Mouse (Mus musculus): ENCODE results near the gene Rfc1. TPM values are rescaled to one million over a fixed set of nuclear protein-coding genes. Genes with fewer than 3 reads are reported as not detected.
A peak's percentile ranks its signal among the peaks of the same experiment; 100 is the strongest.

Gene Rfc1
- total and polyA plus RNA-seq, 2 experiments from 2014 or later: 18.6 to 31.2 TPM

- no peak for TF ChIP-seq CTCF (IDR thresholded peaks at IDR 0.05; ENCODE audit: low read depth)
- H3K4me3 ChIP-seq (ENCODE audit: low read length): no peak overlapping the region
Measured at GRCm38 (mm10) chr5:65354097-65354496, 18.6 kb upstream of the Rfc1 start.

GRCm38 (mm10) chr5:65350508-65350907, 15.0 kb upstream of the Rfc1 start:
- TF ChIP-seq CTCF (IDR thresholded peaks at IDR 0.05; ENCODE audit: low read depth): no peak
- Histone ChIP-seq H3K9ac (replicated peaks; ENCODE audit: low read length) (no peak overlapping the region), H3K4me3 (ENCODE audit: low read length) (no peak overlapping the region), H3K4me2 (ENCODE audit: low read depth, low read length) (no peak overlapping the region), H3K27me3 (ENCODE audit: insufficient read depth, low read length) (no peaks in the 10 kb centered on the region), H3K27ac (no peak overlapping the region), H3K9me3 (ENCODE audit: low read length) (no peaks in the 10 kb centered on the region), H3K4me1 (ENCODE audit: insufficient read depth, low read length) (no peaks in the 10 kb centered on the region), H3K36me3 (ENCODE audit: insufficient read depth, low read length) (no peaks in the 10 kb centered on the region)
- DNase-seq (ENCODE audit: low spot score) (no peak), ATAC-seq (no peak)
- WGBS: 61% methylated on average over 10 of the region's 10 CpGs

More at GRCm38 (mm10) chr5:65354097-65354496, 18.6 kb upstream of the Rfc1 start:
- Histone ChIP-seq H3K9me3 (ENCODE audit: low read length) (no peaks in the 10 kb centered on the region), H3K36me3 (ENCODE audit: insufficient read depth, low read length) (no peaks in the 10 kb centered on the region), H3K27me3 (ENCODE audit: insufficient read depth, low read length) (no peaks in the 10 kb centered on the region), H3K4me2 (ENCODE audit: low read depth, low read length) (no peak overlapping the region), H3K4me1 (ENCODE audit: insufficient read depth, low read length) (no peaks in the 10 kb centered on the region), H3K27ac (no peak overlapping the region), H3K9ac (replicated peaks; ENCODE audit: low read length) (no peak overlapping the region)
- no peak for DNase-seq (ENCODE audit: low spot score)
- WGBS: 89% methylated on average over 3 of the region's 3 CpGs
- no peak for ATAC-seq

GRCm38 (mm10) chr5:65348168-65348567, 12.7 kb upstream of the Rfc1 start, which contains the start of gene Klb:
Gene Klb, plus strand, starts transcription at chr5:65348314.
- H3K9ac ChIP-seq (replicated peaks; ENCODE audit: low read length): no peak within 1 kb of the TSS
- H3K9me3 ChIP-seq (ENCODE audit: low read length): no peaks in the 10 kb centered on the region
- no peak for TF ChIP-seq CTCF (IDR thresholded peaks at IDR 0.05; ENCODE audit: low read depth)
- no peak for ATAC-seq
- no peaks in the 10 kb centered on the region for H3K27me3 ChIP-seq (ENCODE audit: insufficient read depth, low read length)
- H3K27ac ChIP-seq: no peak within 1 kb of the TSS
- DNase-seq (ENCODE audit: low spot score): peak; percentile 5
- peak within 1 kb of the TSS; percentile 13; the same call in 1 of the 2 replicates for H3K4me3 ChIP-seq (ENCODE audit: low read length)
- H3K4me2 ChIP-seq (ENCODE audit: low read depth, low read length): peak within 1 kb of the TSS; percentile 53
- WGBS: 36% methylated on average over 15 of the region's 15 CpGs
- H3K4me1 ChIP-seq (ENCODE audit: insufficient read depth, low read length): no peaks in the 10 kb centered on the region
- H3K36me3 ChIP-seq (ENCODE audit: insufficient read depth, low read length): no peaks in the 10 kb centered on the region

GRCm38 (mm10) chr5:65340167-65340566, 4.7 kb upstream of the Rfc1 start:
- no peak overlapping the region for H3K9ac ChIP-seq (replicated peaks; ENCODE audit: low read length)
- no peak overlapping the region for H3K27ac ChIP-seq
- H3K27me3 ChIP-seq (ENCODE audit: insufficient read depth, low read length): no peaks in the 10 kb centered on the region
- H3K4me2 ChIP-seq (ENCODE audit: low read depth, low read length): no peak overlapping the region
- no peak for ATAC-seq
- H3K9me3 ChIP-seq (ENCODE audit: low read length): no peaks in the 10 kb centered on the region
- no peak for TF ChIP-seq CTCF (IDR thresholded peaks at IDR 0.05; ENCODE audit: low read depth)
- 57% methylated on average over 4 of the region's 4 CpGs for WGBS
- H3K4me1 ChIP-seq (ENCODE audit: insufficient read depth, low read length): no peaks in the 10 kb centered on the region
- no peak for DNase-seq (ENCODE audit: low spot score)
- H3K4me3 ChIP-seq (ENCODE audit: low read length): no peak overlapping the region
- no peaks in the 10 kb centered on the region for H3K36me3 ChIP-seq (ENCODE audit: insufficient read depth, low read length)

GRCm38 (mm10) chr5:65338394-65338793, 2.9 kb upstream of the Rfc1 start:
- no peak for DNase-seq (ENCODE audit: low spot score)
- no peaks in the 10 kb centered on the region for H3K9me3 ChIP-seq (ENCODE audit: low read length)
- no peak for ATAC-seq
- TF ChIP-seq CTCF (IDR thresholded peaks at IDR 0.05; ENCODE audit: low read depth): 0 out of 2 replicates have a peak, but pooled peaks have one; percentile 7
- no peaks in the 10 kb centered on the region for H3K36me3 ChIP-seq (ENCODE audit: insufficient read depth, low read length)
- H3K4me2 ChIP-seq (ENCODE audit: low read depth, low read length): no peak overlapping the region
- no peaks in the 10 kb centered on the region for H3K27me3 ChIP-seq (ENCODE audit: insufficient read depth, low read length)
- no peak overlapping the region for H3K27ac ChIP-seq
- 79% methylated on average over 6 of the region's 6 CpGs for WGBS
- no peak overlapping the region for H3K4me3 ChIP-seq (ENCODE audit: low read length)
- no peak overlapping the region for H3K9ac ChIP-seq (replicated peaks; ENCODE audit: low read length)
- no peaks in the 10 kb centered on the region for H3K4me1 ChIP-seq (ENCODE audit: insufficient read depth, low read length)

- no peak for DNase-seq (ENCODE audit: low spot score)
- Histone ChIP-seq H3K36me3 (ENCODE audit: insufficient read depth, low read length) (no peaks in the 10 kb centered on the region), H3K27me3 (ENCODE audit: insufficient read depth, low read length) (no peaks in the 10 kb centered on the region), H3K4me2 (ENCODE audit: low read depth, low read length) (peak overlapping the region; percentile 73), H3K4me1 (ENCODE audit: insufficient read depth, low read length) (no peaks in the 10 kb centered on the region), H3K9ac (replicated peaks; ENCODE audit: low read length) (no peak overlapping the region; the same call in 1 of the 2 replicates), H3K4me3 (ENCODE audit: low read length) (peak overlapping the region; percentile 93), H3K9me3 (ENCODE audit: low read length) (no peaks in the 10 kb centered on the region), H3K27ac (no peak overlapping the region)
- peak; percentile 4; the same call in 1 of the 2 replicates for ATAC-seq
- TF ChIP-seq CTCF (IDR thresholded peaks at IDR 0.05; ENCODE audit: low read depth): no peak
- 24% methylated on average over 4 of the region's 4 CpGs for WGBS
Measured at GRCm38 (mm10) chr5:65336075-65336355, 545 bp upstream of the Rfc1 start.

- Histone ChIP-seq H3K9me3 (ENCODE audit: low read length) (no peaks in the 10 kb centered on the region), H3K4me2 (ENCODE audit: low read depth, low read length) (peak overlapping the region; percentile 73), H3K36me3 (ENCODE audit: insufficient read depth, low read length) (no peaks in the 10 kb centered on the region), H3K9ac (replicated peaks; ENCODE audit: low read length) (peak overlapping the region; percentile 83), H3K27ac (no peak overlapping the region; the same call in 1 of the 2 replicates), H3K4me3 (ENCODE audit: low read length) (peak overlapping the region; percentile 93), H3K4me1 (ENCODE audit: insufficient read depth, low read length) (no peaks in the 10 kb centered on the region), H3K27me3 (ENCODE audit: insufficient read depth, low read length) (no peaks in the 10 kb centered on the region)
- 10% methylated on average over 8 of the region's 8 CpGs for WGBS
- DNase-seq (ENCODE audit: low spot score): no peak
- no peak for ATAC-seq
- TF ChIP-seq CTCF (IDR thresholded peaks at IDR 0.05; ENCODE audit: low read depth): no peak
Measured at GRCm38 (mm10) chr5:65334788-65335187, 682 bp downstream of the Rfc1 start.
